Mouse (Mus musculus) bone marrow macrophage, adult 2 months (primary cell): Measurements from ENCODE around the gene Oas2.

ENCODE experiments used
- CTCF ChIP-seq: IDR thresholded peaks from 2 replicates; pipeline ENCODE4 v1.5.1; 2012; ENCODE audit warnings: low read depth, mild to moderate bottlenecking, low read length, moderate library complexity
- POLR2A ChIP-seq: IDR thresholded peaks from 2 replicates; pipeline ENCODE4 v1.6.1; 2012; ENCODE audit warnings: mild to moderate bottlenecking, low read depth, low read length, borderline replicate concordance

GRCm38 (mm10) chr5:120721005-120721404, 28.6 kb downstream of the Oas2 start:
- TF ChIP-seq CTCF (no peak), POLR2A (no peak)
